Mouse (Mus musculus) adrenal gland, postnatal 36 days (tissue): ENCODE data around the gene Npffr2. TPM values are rescaled to one million over a fixed set of nuclear protein-coding genes. Genes with fewer than 3 reads are reported as not detected.

Experiments used
- total RNA-seq, 2 experiments: library from RNA; stranded (reverse); gene quantifications; 2 replicates each; pipeline ENCODE4 v1.2.3; 2021

The Npffr2 gene
- total RNA-seq, 2 experiments from 2014 or later, result not detected

Other genes starting within 250 kb of the Npffr2 start
- gene Gc, start 69.5 kb upstream of the Npffr2 start, total RNA-seq, result 1 to 10 TPM in 1 of 2 experiments, not detected in 1; 2.2 TPM